Mouse (Mus musculus): Measurements from ENCODE around the gene 2310039H08Rik.

2310039H08Rik gene

GRCm38 (mm10) chr17:46772404-46773277 is at the start of gene 2310039H08Rik:
TSS of gene 2310039H08Rik (plus strand) at chr17:46772635.
- peak; percentile 59 to 75 for DNase-seq (ENCODE audit: low read depth in 2 of 2, low spot score in 2 of 2)

DNA sequence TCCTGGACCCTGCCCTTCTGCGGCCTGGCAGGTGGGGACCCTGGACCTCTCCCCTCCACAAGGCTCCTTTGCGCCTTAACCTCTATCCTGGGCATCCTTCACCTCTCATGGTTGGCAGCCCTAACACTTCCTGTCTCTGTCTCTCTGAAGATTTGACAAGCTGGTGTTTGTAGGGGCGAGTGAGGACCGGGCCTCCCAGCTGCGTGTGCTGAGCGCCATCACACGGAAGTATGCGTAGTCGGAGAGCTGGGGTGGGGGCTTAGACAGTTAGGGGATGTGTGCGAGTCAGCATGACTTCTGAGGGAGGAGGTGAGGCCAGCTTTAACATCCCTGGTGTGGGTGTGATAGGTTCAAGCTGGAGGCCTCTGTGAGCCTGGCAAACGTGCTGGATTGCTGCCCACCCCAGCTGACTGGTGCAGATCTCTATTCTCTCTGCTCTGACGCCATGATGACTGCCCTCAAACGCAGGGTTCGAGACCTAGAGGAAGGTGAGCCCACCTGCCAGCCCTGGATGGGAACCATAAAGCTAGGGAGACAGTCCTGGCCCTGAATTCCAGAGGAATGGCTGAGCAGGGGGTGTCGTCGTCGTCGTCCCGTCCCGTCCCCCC is 47.9 kb upstream of the 2310039H08Rik start:
- no peak for DNase-seq (ENCODE audit: low read depth in 2 of 2, low spot score in 2 of 2)

DNA sequence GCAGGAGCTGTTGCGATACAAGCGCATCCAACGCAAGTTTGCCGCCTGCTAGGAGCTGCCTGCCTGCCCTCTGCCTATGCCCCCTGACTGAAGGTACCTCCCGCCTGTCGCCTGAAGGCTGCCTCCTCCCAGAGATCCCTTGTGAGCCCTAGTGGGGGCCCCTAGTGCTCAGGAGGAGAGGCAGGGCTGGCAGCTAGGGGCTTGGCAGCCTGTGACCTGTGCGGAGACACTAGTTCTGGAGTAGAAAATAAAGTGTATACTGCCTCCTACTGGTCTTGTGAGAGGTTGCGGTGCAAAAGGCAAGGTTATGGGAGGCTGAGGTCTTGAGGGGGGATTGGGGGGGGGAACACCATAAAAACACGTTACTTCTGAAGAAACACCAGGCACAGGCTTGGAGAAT is 47.2 kb upstream of the 2310039H08Rik start:
- DNase-seq (ENCODE audit: low read depth in 2 of 2, low spot score in 2 of 2), result peak; percentile 27 to 51

- no peak for DNase-seq (ENCODE audit: low read depth in 2 of 2, low spot score in 2 of 2)
Measured at GRCm38 (mm10) chr17:46725731-46726645, 46.4 kb upstream of the 2310039H08Rik start.

DNA sequence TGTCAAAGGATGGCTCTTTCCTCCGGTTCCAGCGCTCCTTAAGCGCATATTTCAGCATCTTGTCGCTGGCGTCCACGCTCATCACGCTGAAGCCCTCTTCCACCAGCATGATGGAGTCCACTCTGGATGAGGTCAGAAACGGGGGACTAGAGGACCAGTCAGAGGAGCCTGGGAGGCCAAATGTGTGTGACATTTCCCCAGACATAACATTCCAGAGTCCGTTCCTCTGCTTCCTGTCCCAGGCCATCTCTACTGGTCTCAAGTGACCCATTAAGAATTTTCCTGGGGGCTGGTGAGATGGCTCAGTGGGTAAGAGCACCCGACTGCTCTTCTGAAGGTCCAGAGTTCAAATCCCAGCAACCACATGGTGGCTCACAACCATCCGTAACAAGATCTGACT is 45.2 kb upstream of the 2310039H08Rik start:
- DNase-seq (ENCODE audit: low read depth in 2 of 2, low spot score in 2 of 2), result no peak

GRCm38 (mm10) chr17:46728021-46728420 is 44.4 kb upstream of the 2310039H08Rik start:
- DNase-seq (ENCODE audit: low read depth in 2 of 2, low spot score in 2 of 2), result no peak

- no peak for DNase-seq (ENCODE audit: low read depth in 2 of 2, low spot score in 2 of 2)
Measured at GRCm38 (mm10) chr17:46728496-46728895, 43.9 kb upstream of the 2310039H08Rik start.

GRCm38 (mm10) chr17:46728904-46729318 is 43.5 kb upstream of the 2310039H08Rik start, which contains the start of gene Gnmt:
TSS of gene Gnmt (minus strand) at chr17:46729168.
- no peak for DNase-seq (ENCODE audit: low read depth in 2 of 2, low spot score in 2 of 2)

GRCm38 (mm10) chr17:46734055-46734454 is 38.4 kb upstream of the 2310039H08Rik start:
- no peak for DNase-seq (ENCODE audit: low read depth in 2 of 2, low spot score in 2 of 2)

- DNase-seq (ENCODE audit: low read depth in 2 of 2, low spot score in 2 of 2), result no peak
Measured at GRCm38 (mm10) chr17:46735287-46735686, 37.1 kb upstream of the 2310039H08Rik start.

GRCm38 (mm10) chr17:46736160-46736559 is 36.3 kb upstream of the 2310039H08Rik start:
- peak; percentile 27 to 38 for DNase-seq (ENCODE audit: low read depth in 2 of 2, low spot score in 2 of 2)

DNA sequence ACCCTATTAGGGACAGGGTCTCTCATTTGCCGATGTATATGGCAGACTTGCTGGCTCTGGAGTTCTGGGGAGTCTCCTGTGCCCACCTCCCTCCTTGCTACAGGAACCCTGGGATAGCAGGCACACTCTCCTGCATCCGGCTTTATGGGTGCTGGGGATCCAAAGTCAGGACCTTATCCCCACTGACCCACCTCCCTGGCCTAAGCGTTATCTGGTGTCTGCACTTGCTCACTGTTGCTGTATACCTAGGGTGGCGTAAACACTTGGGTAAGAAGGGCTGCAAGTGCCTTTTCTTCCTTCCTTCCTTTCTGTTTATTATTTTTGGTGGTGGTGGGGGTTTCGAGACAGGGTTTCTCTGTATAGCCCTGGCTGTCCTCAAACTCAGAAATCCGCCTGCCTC is 31.1 kb upstream of the 2310039H08Rik start:
- no peak for DNase-seq (ENCODE audit: low read depth in 2 of 2, low spot score in 2 of 2)

GRCm38 (mm10) chr17:46742986-46743385 is 29.4 kb upstream of the 2310039H08Rik start:
- DNase-seq (ENCODE audit: low read depth in 2 of 2, low spot score in 2 of 2), result no peak

DNA sequence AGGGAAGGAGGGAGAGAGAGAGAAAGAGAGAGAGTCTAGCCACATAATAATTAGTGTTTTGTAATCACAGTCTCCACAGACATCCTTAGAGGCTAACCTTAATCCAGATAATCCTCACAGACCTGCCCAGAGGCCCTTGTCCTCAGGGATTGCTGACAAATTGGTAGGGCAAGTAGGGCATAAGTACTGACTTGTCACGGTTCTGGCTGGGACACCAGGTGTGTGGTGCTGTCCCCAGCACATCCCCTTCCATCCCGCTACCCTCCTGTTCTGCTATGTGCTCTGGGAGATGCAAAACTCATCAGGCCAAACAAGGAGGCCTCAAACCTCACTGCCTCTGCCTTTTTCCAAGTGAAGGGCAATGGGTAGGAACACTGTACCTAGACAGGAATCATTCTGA is 26.9 kb upstream of the 2310039H08Rik start:
- no peak for DNase-seq (ENCODE audit: low read depth in 2 of 2, low spot score in 2 of 2)

DNA sequence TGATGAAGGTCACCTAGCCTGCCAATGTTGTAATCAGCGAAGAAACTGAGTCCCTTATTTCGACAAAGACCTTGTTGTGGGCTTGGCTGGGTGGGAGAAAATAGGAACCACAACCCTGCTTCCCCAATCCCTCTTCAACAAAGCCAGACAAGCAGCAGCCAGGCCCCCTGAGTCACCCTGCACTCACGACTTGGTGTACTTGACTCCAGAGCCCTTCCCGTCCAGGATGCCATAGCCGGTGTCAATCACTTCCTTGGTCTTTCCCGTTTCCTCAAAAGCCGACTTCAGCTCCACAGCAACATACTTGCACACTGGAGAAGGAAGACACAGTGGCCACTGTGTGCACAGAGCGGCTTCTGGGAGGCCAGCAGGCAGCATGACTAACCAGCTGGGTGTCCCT is 25.2 kb upstream of the 2310039H08Rik start:
- no peak for DNase-seq (ENCODE audit: low read depth in 2 of 2, low spot score in 2 of 2)

GRCm38 (mm10) chr17:46747806-46748205 is 24.6 kb upstream of the 2310039H08Rik start:
- no peak for DNase-seq (ENCODE audit: low read depth in 2 of 2, low spot score in 2 of 2)

- DNase-seq (ENCODE audit: low read depth in 2 of 2, low spot score in 2 of 2), result no peak
Measured at GRCm38 (mm10) chr17:46749282-46749681, 23.2 kb upstream of the 2310039H08Rik start.

DNA sequence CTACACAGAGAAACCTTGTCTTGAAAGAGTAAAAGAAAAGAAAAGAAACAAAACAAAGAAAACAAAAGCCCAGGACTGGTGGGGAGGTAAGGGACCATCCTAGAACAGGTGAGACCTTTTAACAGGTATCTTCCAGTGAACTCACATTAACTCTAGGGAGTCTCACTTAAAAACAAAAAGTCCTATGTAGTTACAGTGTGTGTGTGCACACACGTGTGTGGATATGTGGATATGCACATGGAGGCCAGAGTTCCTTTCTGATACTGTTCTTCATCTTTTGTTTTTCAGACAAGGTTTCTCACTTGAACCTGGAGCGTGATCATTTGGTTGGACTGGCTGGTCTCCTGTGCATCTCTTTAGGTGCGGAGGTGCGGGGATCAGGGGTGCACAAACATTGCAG is 21.9 kb upstream of the 2310039H08Rik start:
- DNase-seq (ENCODE audit: low read depth in 2 of 2, low spot score in 2 of 2), result no peak

GRCm38 (mm10) chr17:46751056-46751793 is 21.2 kb upstream of the 2310039H08Rik start:
- no peak for DNase-seq (ENCODE audit: low read depth in 2 of 2, low spot score in 2 of 2)

DNA sequence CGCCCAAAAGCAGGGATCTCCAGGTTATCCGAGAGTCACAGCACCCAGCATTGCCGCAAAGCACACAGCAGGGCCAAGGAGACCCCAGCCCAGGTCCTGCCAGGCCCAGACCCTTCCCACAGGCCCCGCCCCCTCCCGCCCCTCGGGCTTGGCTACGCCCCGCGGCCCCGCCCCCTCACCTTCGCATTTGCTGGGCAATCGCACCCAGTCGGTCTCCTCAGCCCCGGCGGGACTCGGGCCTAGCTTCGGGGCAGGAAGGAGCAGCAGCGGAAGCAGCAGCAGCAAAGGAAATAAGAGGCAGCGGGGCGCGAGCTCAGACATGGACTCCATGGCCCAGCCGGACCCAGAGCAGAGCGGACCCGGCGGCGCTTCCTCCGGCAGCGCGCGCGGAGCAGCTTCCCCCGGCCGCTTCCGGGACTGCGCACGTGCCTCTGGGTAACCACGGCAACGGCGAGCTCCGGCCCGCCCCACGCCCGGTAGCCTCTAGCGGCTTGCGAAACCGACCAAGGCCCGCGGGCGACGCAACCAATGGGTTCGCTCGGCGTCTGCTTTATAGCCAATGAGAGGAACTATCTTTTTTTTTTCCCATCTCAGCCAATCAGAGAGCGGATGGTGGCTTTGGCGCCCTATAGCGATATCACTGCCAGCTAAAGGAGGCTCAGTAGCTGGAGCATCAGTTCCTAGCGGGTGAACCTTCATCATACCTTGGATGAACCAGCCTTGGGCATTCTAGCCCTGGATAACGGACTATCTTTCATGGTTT is 20.5 kb upstream of the 2310039H08Rik start, which contains the start of gene Cnpy3:
TSS of gene Cnpy3 (minus strand) at position 421 of the 763 bp plus-strand sequence.
- DNase-seq (ENCODE audit: low read depth in 2 of 2, low spot score in 2 of 2), result peak; percentile 96
